Mouse (Mus musculus) myocyte (in vitro differentiated cells): Measurements from ENCODE around the gene Ajm1. TPM values are rescaled to one million over a fixed set of nuclear protein-coding genes. Genes with fewer than 3 reads are reported as not detected.

Experiments
- H3K27me3 ChIP-seq: one replicate; pipeline ENCODE4 v1.6.1; 2011; ENCODE audit not compliant: control insufficient read depth, insufficient read depth, insufficient read length
- H3K36me3 ChIP-seq: one replicate; pipeline ENCODE4 v1.6.1; 2011; ENCODE audit not compliant: control insufficient read depth, insufficient read depth
- H3K4me2 ChIP-seq: one replicate; pipeline ENCODE4 v1.6.1; 2011; ENCODE audit warnings: low read depth, control low read depth
- H3K4me3 ChIP-seq: one replicate; pipeline ENCODE4 v1.5.1; 2011; ENCODE audit warnings: mild to moderate bottlenecking, control low read depth, moderate library complexity
- H3K79me2 ChIP-seq: one replicate; pipeline ENCODE4 v1.6.1; 2011; ENCODE audit not compliant: control insufficient read depth, insufficient read depth
- H3ac ChIP-seq: one replicate; pipeline ENCODE4 v1.6.1; 2011; ENCODE audit not compliant: control insufficient read depth, insufficient read length
- CEBPB ChIP-seq: IDR thresholded peaks from 2 replicates; pipeline ENCODE4 v1.6.1; 2011; ENCODE audit warnings: mild to moderate bottlenecking, moderate library complexity; ENCODE audit not compliant: poor library complexity, insufficient read depth, severe bottlenecking
- E2F4 ChIP-seq: IDR thresholded peaks from one replicate; pipeline ENCODE4 v1.6.1; 2011; ENCODE audit warnings: mild to moderate bottlenecking, control low read depth, moderate library complexity; ENCODE audit not compliant: insufficient read depth
- MAX ChIP-seq: IDR thresholded peaks from one replicate; pipeline ENCODE4 v1.6.1; 2011; ENCODE audit warnings: low read depth, mild to moderate bottlenecking, control low read depth
- MYOD1 ChIP-seq, 3 experiments: IDR thresholded peaks; one replicate each; pipeline ENCODE4 v1.6.1; 2011; ENCODE audit warnings: control low read depth in 2 of 3, low read depth in 2 of 3, mild to moderate bottlenecking in 2 of 3, moderate library complexity in 1 of 3; ENCODE audit not compliant: insufficient read length in 2 of 3, control insufficient read depth in 1 of 3
- MYOG ChIP-seq, 3 experiments: IDR thresholded peaks; one replicate each; pipeline ENCODE4 v1.6.1; 2011; ENCODE audit warnings: control low read depth in 2 of 3, low read depth in 2 of 3, mild to moderate bottlenecking in 2 of 3; ENCODE audit not compliant: insufficient read length in 2 of 3, control insufficient read depth in 1 of 3, insufficient read depth in 1 of 3
- POLR2A ChIP-seq: IDR thresholded peaks from one replicate; pipeline ENCODE4 v1.6.1; 2011; ENCODE audit warnings: low read depth, mild to moderate bottlenecking, control low read depth, moderate library complexity; ENCODE audit not compliant: insufficient read length
- POLR2AphosphoS2 ChIP-seq: IDR thresholded peaks from one replicate; pipeline ENCODE4 v1.6.1; 2011; ENCODE audit warnings: low read depth, control low read depth; ENCODE audit not compliant: insufficient read length
- REST ChIP-seq: IDR thresholded peaks from one replicate; pipeline ENCODE4 v1.6.1; 2011; ENCODE audit warnings: mild to moderate bottlenecking, control low read depth, moderate library complexity; ENCODE audit not compliant: insufficient read depth, insufficient read length
- SRF ChIP-seq: IDR thresholded peaks from one replicate; pipeline ENCODE4 v1.6.1; 2011; ENCODE audit warnings: low read depth; ENCODE audit not compliant: control insufficient read depth, insufficient read length
- TCF12 ChIP-seq: IDR thresholded peaks from one replicate; pipeline ENCODE4 v1.6.1; 2011; ENCODE audit warnings: mild to moderate bottlenecking, control low read depth; ENCODE audit not compliant: poor library complexity, insufficient read depth, severe bottlenecking
- TCF3 ChIP-seq: IDR thresholded peaks from one replicate; pipeline ENCODE4 v1.6.1; 2011; ENCODE audit warnings: low read depth, control low read depth; ENCODE audit not compliant: insufficient read length
- USF1 ChIP-seq: IDR thresholded peaks from one replicate; pipeline ENCODE4 v1.6.1; 2011; ENCODE audit warnings: low read depth, mild to moderate bottlenecking, control low read depth, moderate library complexity
- polyA plus RNA-seq: library from polyadenylated mRNA; unstranded; fragments of >200 nt; fragmentation: generic; extraction: Trizol; gene quantifications from one replicate; pipeline ENCODE4 v1.2.1, GENCODE M21; 2012; ENCODE audit warnings: missing spikeins

Gene Ajm1
- polyA plus RNA-seq, 1 experiment = 1.0 TPM

GRCm38 (mm10) chr2:25621229-25622200 is 40.0 kb upstream of the Ajm1 start, which contains the start of gene Tmem141:
TSS of gene Tmem141 (minus strand) at chr2:25622005.
- Histone ChIP-seq H3K4me2 (peak within 1 kb of the TSS; percentile 79), H3K79me2 (no peaks in the 10 kb centered on the region), H3K36me3 (no peaks in the 10 kb centered on the region), H3K27me3 (peaks cover 48% of the 10 kb centered on the region), H3ac (no peak within 1 kb of the TSS), H3K4me3 (peak within 1 kb of the TSS; percentile 23)
- no peak for TF ChIP-seq USF1
- no peak for TF ChIP-seq CEBPB
- TF ChIP-seq MAX = no peak
- TF ChIP-seq POLR2AphosphoS2 = peak; percentile 64
- peak; percentile 80 for TF ChIP-seq POLR2A
- TF ChIP-seq MYOG (IDR thresholded peaks at IDR 0.05; ENCODE audit: control insufficient read depth in 1 of 3, insufficient read depth in 1 of 3, insufficient read length in 2 of 3, low read depth in 2 of 3) = no peak
- no peak for TF ChIP-seq TCF3
- TF ChIP-seq SRF = no peak
- no peak for TF ChIP-seq E2F4
- TF ChIP-seq MYOD1 (IDR thresholded peaks at IDR 0.05; ENCODE audit: control insufficient read depth in 1 of 3, insufficient read length in 2 of 3, low read depth in 2 of 3) = no peak
- no peak for TF ChIP-seq TCF12
- TF ChIP-seq REST = no peak

GRCm38 (mm10) chr2:25620852-25621228 is 39.3 kb upstream of the Ajm1 start:
- Histone ChIP-seq H3K4me3 (peak overlapping the region; percentile 23), H3K4me2 (peak overlapping the region; percentile 79)
- no peak for TF ChIP-seq REST
- no peak for TF ChIP-seq MAX
- TF ChIP-seq MYOG (IDR thresholded peaks at IDR 0.05; ENCODE audit: control insufficient read depth in 1 of 3, insufficient read depth in 1 of 3, insufficient read length in 2 of 3, low read depth in 2 of 3) = no peak
- no peak for TF ChIP-seq USF1
- no peak for TF ChIP-seq CEBPB
- no peak for TF ChIP-seq TCF3
- no peak for TF ChIP-seq POLR2A
- no peak for TF ChIP-seq E2F4
- TF ChIP-seq TCF12 = no peak
- TF ChIP-seq SRF = no peak
- TF ChIP-seq MYOD1 (IDR thresholded peaks at IDR 0.05; ENCODE audit: control insufficient read depth in 1 of 3, insufficient read length in 2 of 3, low read depth in 2 of 3) = no peak
- TF ChIP-seq POLR2AphosphoS2 = no peak

GRCm38 (mm10) chr2:25620386-25620785 is 38.8 kb upstream of the Ajm1 start:
- TF ChIP-seq POLR2A = no peak
- no peak for TF ChIP-seq POLR2AphosphoS2
- TF ChIP-seq SRF = no peak
- TF ChIP-seq CEBPB = no peak
- no peak for TF ChIP-seq TCF12
- TF ChIP-seq TCF3 = no peak
- TF ChIP-seq MYOD1 (IDR thresholded peaks at IDR 0.05; ENCODE audit: control insufficient read depth in 1 of 3, insufficient read length in 2 of 3, low read depth in 2 of 3) = no peak
- TF ChIP-seq MYOG (IDR thresholded peaks at IDR 0.05; ENCODE audit: control insufficient read depth in 1 of 3, insufficient read depth in 1 of 3, insufficient read length in 2 of 3, low read depth in 2 of 3) = no peak
- TF ChIP-seq USF1 = no peak
- TF ChIP-seq E2F4 = no peak
- TF ChIP-seq MAX = no peak
- no peak for TF ChIP-seq REST
- Histone ChIP-seq H3K4me3 (no peak overlapping the region), H3K27me3 (peaks cover 51% of the 10 kb centered on the region), H3K79me2 (no peaks in the 10 kb centered on the region), H3ac (no peak overlapping the region), H3K4me2 (no peak overlapping the region), H3K36me3 (no peaks in the 10 kb centered on the region)

More at GRCm38 (mm10) chr2:25620852-25621228, 39.3 kb upstream of the Ajm1 start:
- Histone ChIP-seq H3K79me2 (no peaks in the 10 kb centered on the region), H3K27me3 (peaks cover 49% of the 10 kb centered on the region), H3ac (no peak overlapping the region), H3K36me3 (no peaks in the 10 kb centered on the region)

GRCm38 (mm10) chr2:25617578-25617977 is 36.0 kb upstream of the Ajm1 start, which contains the start of gene Ccdc183:
TSS of gene Ccdc183 (minus strand) at chr2:25617678.
- no peak within 1 kb of the TSS for H3K4me3 ChIP-seq
- no peak within 1 kb of the TSS for H3ac ChIP-seq
- H3K79me2 ChIP-seq = no peaks in the 10 kb centered on the region
- no peak for TF ChIP-seq MYOG (IDR thresholded peaks at IDR 0.05; ENCODE audit: control insufficient read depth in 1 of 3, insufficient read depth in 1 of 3, insufficient read length in 2 of 3, low read depth in 2 of 3)
- TF ChIP-seq TCF12 = no peak
- TF ChIP-seq MYOD1 (IDR thresholded peaks at IDR 0.05; ENCODE audit: control insufficient read depth in 1 of 3, insufficient read length in 2 of 3, low read depth in 2 of 3) = no peak
- no peak for TF ChIP-seq USF1
- no peak for TF ChIP-seq SRF
- TF ChIP-seq POLR2A = no peak
- TF ChIP-seq REST = no peak
- no peak for TF ChIP-seq TCF3
- no peak for TF ChIP-seq MAX
- no peaks in the 10 kb centered on the region for H3K36me3 ChIP-seq
- peaks cover 47% of the 10 kb centered on the region for H3K27me3 ChIP-seq
- no peak within 1 kb of the TSS for H3K4me2 ChIP-seq
